Mouse (Mus musculus): ENCODE data around the gene Zc2hc1c. TPM values are rescaled to one million over a fixed set of nuclear protein-coding genes. Genes with fewer than 3 reads are reported as not detected.

Zc2hc1c gene
- polyA plus RNA-seq, 1 experiment from 2014 or later, result 0.96 TPM

DNA sequence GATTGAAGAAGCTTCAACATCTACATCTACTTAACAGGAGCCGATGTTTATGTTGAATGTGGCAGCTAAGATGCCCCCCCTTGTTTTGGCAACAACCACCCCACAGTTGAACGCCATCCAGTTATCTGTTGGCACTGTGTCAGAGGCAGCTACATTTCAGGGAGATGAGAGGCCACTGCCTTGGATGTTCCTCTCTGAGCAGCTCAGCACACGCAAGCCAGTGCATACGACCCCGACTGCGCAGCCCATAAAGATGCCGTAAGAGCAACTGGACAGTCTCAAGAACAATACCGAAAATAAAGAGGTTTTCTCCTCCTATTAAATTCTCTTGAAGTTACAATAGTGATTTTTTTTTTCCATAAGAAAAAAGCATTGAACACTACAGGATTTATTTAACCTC is 23.9 kb upstream of the Zc2hc1c start:
- Histone ChIP-seq H3K36me3 (ENCODE audit: control insufficient read depth, insufficient read depth) (no peaks in the 10 kb centered on the region), H3K4me1 (replicated peaks; ENCODE audit: control insufficient read depth, insufficient read depth, low read length) (no peaks in the 10 kb centered on the region), H3K4me3 (ENCODE audit: low read depth, low read length) (no peak overlapping the region), H3K9me3 (ENCODE audit: control insufficient read depth) (no peaks in the 10 kb centered on the region), H3K27ac (ENCODE audit: low read depth, low read length) (no peak overlapping the region), H3K27me3 (replicated peaks; ENCODE audit: control insufficient read depth, insufficient read depth, low read length) (no peaks in the 10 kb centered on the region), H3K4me2 (replicated peaks; ENCODE audit: low read depth) (no peak overlapping the region), H3K9ac (ENCODE audit: low read depth, low read length) (no peak overlapping the region)
- 57% methylated on average over 8 of the region's 8 CpGs for WGBS
- TF ChIP-seq CTCF (IDR thresholded peaks at IDR 0.05; ENCODE audit: low read depth), result no peak
- no peak for ATAC-seq

- Histone ChIP-seq H3K4me1 (replicated peaks; ENCODE audit: control insufficient read depth, insufficient read depth, low read length) (0 out of 2 replicates have a peak, but pooled peaks cover under 1% of the 10 kb centered on the region), H3K9ac (ENCODE audit: low read depth, low read length) (no peak overlapping the region), H3K4me3 (ENCODE audit: low read depth, low read length) (no peak overlapping the region), H3K27ac (ENCODE audit: low read depth, low read length) (no peak overlapping the region), H3K36me3 (ENCODE audit: control insufficient read depth, insufficient read depth) (no peaks in the 10 kb centered on the region), H3K9me3 (ENCODE audit: control insufficient read depth) (no peaks in the 10 kb centered on the region), H3K4me2 (replicated peaks; ENCODE audit: low read depth) (no peak overlapping the region), H3K27me3 (replicated peaks; ENCODE audit: control insufficient read depth, insufficient read depth, low read length) (no peaks in the 10 kb centered on the region)
- ATAC-seq, result no peak
- WGBS, result 48% methylated on average over 7 of the region's 7 CpGs
- TF ChIP-seq CTCF (IDR thresholded peaks at IDR 0.05; ENCODE audit: low read depth), result no peak
Measured at GRCm38 (mm10) chr12:85264940-85265339, 23.5 kb upstream of the Zc2hc1c start.

DNA sequence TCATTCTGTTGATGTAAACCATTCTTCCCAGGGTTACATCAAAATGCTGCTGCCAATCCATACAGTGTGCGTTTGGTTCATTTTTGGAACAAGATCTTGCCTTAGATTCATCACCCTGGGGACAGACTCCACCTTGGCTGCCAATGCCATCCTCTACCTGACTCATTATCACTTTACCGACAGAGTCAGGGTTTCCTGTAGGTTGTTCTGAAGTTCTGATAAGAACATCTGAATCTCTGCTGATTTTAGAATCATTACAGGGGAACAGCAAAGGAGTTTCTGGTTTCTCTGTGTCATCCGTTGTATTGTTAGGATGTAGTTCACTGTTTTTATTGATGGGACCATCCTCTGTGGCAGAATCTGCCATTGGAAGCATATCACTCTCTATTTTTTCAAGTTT is 22.1 kb upstream of the Zc2hc1c start:
- no peak for TF ChIP-seq CTCF (IDR thresholded peaks at IDR 0.05; ENCODE audit: low read depth)
- no peak overlapping the region for H3K4me2 ChIP-seq (replicated peaks; ENCODE audit: low read depth)
- no peaks in the 10 kb centered on the region for H3K9me3 ChIP-seq (ENCODE audit: control insufficient read depth)
- no peak overlapping the region for H3K4me3 ChIP-seq (ENCODE audit: low read depth, low read length)
- H3K27me3 ChIP-seq (replicated peaks; ENCODE audit: control insufficient read depth, insufficient read depth, low read length), result no peaks in the 10 kb centered on the region
- H3K4me1 ChIP-seq (replicated peaks; ENCODE audit: control insufficient read depth, insufficient read depth, low read length), result 0 out of 2 replicates have a peak, but pooled peaks cover 3% of the 10 kb centered on the region
- WGBS, result 86% methylated on average over 3 of the region's 3 CpGs
- H3K9ac ChIP-seq (ENCODE audit: low read depth, low read length), result no peak overlapping the region
- H3K36me3 ChIP-seq (ENCODE audit: control insufficient read depth, insufficient read depth), result no peaks in the 10 kb centered on the region
- no peak for ATAC-seq
- no peak overlapping the region for H3K27ac ChIP-seq (ENCODE audit: low read depth, low read length)

GRCm38 (mm10) chr12:85269821-85270220 is 18.6 kb upstream of the Zc2hc1c start:
- no peak for ATAC-seq
- H3K9me3 ChIP-seq (ENCODE audit: control insufficient read depth), result no peaks in the 10 kb centered on the region
- WGBS, result 53% methylated on average over 3 of the region's 3 CpGs

GRCm38 (mm10) chr12:85270319-85270718 is 18.1 kb upstream of the Zc2hc1c start, which contains the start of gene Mlh3:
Mlh3 (minus strand) TSS chr12:85270599.
- Histone ChIP-seq H3K4me3 (ENCODE audit: low read depth, low read length) (peak within 1 kb of the TSS; percentile 57), H3K9ac (ENCODE audit: low read depth, low read length) (peak within 1 kb of the TSS; percentile 48), H3K4me1 (replicated peaks; ENCODE audit: control insufficient read depth, insufficient read depth, low read length) (0 out of 2 replicates have a peak, but pooled peaks cover 3% of the 10 kb centered on the region), H3K9me3 (ENCODE audit: control insufficient read depth) (no peaks in the 10 kb centered on the region), H3K36me3 (ENCODE audit: control insufficient read depth, insufficient read depth) (no peaks in the 10 kb centered on the region), H3K4me2 (replicated peaks; ENCODE audit: low read depth) (peak within 1 kb of the TSS; percentile 66), H3K27me3 (replicated peaks; ENCODE audit: control insufficient read depth, insufficient read depth, low read length) (no peaks in the 10 kb centered on the region), H3K27ac (ENCODE audit: low read depth, low read length) (peak within 1 kb of the TSS; percentile 8; the same call in 1 of the 2 replicates)
- peak; percentile 78 for ATAC-seq
- WGBS, result under 1% methylated on average over 35 of the region's 35 CpGs
- peak; percentile 69 for TF ChIP-seq CTCF (IDR thresholded peaks at IDR 0.05; ENCODE audit: low read depth)

More at GRCm38 (mm10) chr12:85269821-85270220, 18.6 kb upstream of the Zc2hc1c start:
- H3K27me3 ChIP-seq (replicated peaks; ENCODE audit: control insufficient read depth, insufficient read depth, low read length), result no peaks in the 10 kb centered on the region
- H3K9ac ChIP-seq (ENCODE audit: low read depth, low read length), result peak overlapping the region; percentile 48; the same call in 1 of the 2 replicates
- TF ChIP-seq CTCF (IDR thresholded peaks at IDR 0.05; ENCODE audit: low read depth), result no peak
- 0 out of 2 replicates have a peak, but pooled peaks cover 3% of the 10 kb centered on the region for H3K4me1 ChIP-seq (replicated peaks; ENCODE audit: control insufficient read depth, insufficient read depth, low read length)
- peak overlapping the region; percentile 57 for H3K4me3 ChIP-seq (ENCODE audit: low read depth, low read length)
- no peaks in the 10 kb centered on the region for H3K36me3 ChIP-seq (ENCODE audit: control insufficient read depth, insufficient read depth)
- peak overlapping the region; percentile 8; the same call in 1 of the 2 replicates for H3K27ac ChIP-seq (ENCODE audit: low read depth, low read length)
- peak overlapping the region; percentile 66 for H3K4me2 ChIP-seq (replicated peaks; ENCODE audit: low read depth)

- H3K27me3 ChIP-seq (replicated peaks; ENCODE audit: control insufficient read depth, insufficient read depth, low read length), result no peaks in the 10 kb centered on the region
- H3K9ac ChIP-seq (ENCODE audit: low read depth, low read length), result no peak overlapping the region
- H3K4me3 ChIP-seq (ENCODE audit: low read depth, low read length), result no peak overlapping the region
- 0 out of 2 replicates have a peak, but pooled peaks cover 3% of the 10 kb centered on the region for H3K4me1 ChIP-seq (replicated peaks; ENCODE audit: control insufficient read depth, insufficient read depth, low read length)
- H3K9me3 ChIP-seq (ENCODE audit: control insufficient read depth), result no peaks in the 10 kb centered on the region
- peak; percentile 22; the same call in 1 of the 2 replicates for TF ChIP-seq CTCF (IDR thresholded peaks at IDR 0.05; ENCODE audit: low read depth)
- H3K4me2 ChIP-seq (replicated peaks; ENCODE audit: low read depth), result no peak overlapping the region
- ATAC-seq, result no peak
- no peaks in the 10 kb centered on the region for H3K36me3 ChIP-seq (ENCODE audit: control insufficient read depth, insufficient read depth)
- WGBS, result 76% methylated on average over 7 of the region's 7 CpGs
- no peak overlapping the region for H3K27ac ChIP-seq (ENCODE audit: low read depth, low read length)
Measured at GRCm38 (mm10) chr12:85271132-85271842, 17.1 kb upstream of the Zc2hc1c start.
